In the genomic region with DNA sequence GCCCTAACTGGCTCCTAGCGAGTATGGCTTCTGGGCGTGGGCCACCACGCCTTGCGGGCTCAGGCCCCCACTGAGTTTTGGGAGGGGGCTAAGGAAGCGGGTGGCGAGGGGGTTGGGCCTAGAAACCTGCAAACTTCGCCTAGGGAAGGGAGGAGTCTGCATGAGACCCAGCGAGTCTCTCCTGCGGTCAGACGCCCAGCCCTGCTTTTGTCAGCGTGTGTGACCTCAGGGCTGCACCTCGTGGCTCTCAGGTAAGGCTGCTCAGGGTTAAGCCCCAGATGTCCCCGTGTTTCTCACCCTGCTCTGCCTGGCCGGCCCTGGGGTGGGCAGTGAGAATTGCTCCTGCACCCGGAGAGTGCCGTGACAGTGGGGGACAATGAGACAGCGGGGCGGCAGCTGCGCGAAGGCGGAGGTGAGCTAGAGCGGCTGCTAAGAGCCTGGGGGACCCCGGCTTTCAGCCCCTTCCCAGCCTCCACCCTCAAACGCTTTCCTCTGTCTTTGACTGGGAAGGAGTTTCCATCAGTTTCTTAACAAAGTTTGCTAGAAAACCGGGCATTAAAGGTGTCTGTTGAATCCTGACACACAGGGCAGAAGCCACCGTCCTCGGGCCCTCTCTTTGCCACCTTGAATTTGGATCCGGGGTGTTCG, we compare ENCODE assay signal across 8 mouse cellular contexts. TPM values are rescaled to one million over a fixed set of nuclear protein-coding genes. Genes with fewer than 3 reads are reported as not detected.
DNase-seq lines count a peak whose midpoint lies in the region; ATAC-seq and TF ChIP-seq lines count a peak whose summit lies in the region.

A gene (plus strand): TSS at position 145 of the 648 bp plus-strand sequence.

- TF ChIP-seq CTCF in lung, adult 2 months (IDR thresholded peaks at IDR 0.05; ENCODE audit: insufficient read depth, low read length) = no peak

- no peaks in the 10 kb centered on the region for H3K36me3 ChIP-seq in forebrain, embryonic 14.5 days (ENCODE audit: control insufficient read depth, insufficient read depth, low read length)
- no peaks in the 10 kb centered on the region for H3K36me3 ChIP-seq in liver, embryonic 13.5 days
- no peaks in the 10 kb centered on the region for H3K36me3 ChIP-seq in stomach, embryonic 16.5 days (ENCODE audit: control insufficient read depth, insufficient read depth, low read length)

- no peak for DNase-seq in lung, adult 2 months
- DNase-seq in lung, postnatal 10 days = no peak
- no peak for DNase-seq in forebrain, embryonic 14.5 days (ENCODE audit: low spot score)
- DNase-seq in liver, embryonic 13.5 days = no peak
- DNase-seq in cerebellum, adult 8-10 months = no peak
- DNase-seq in natural killer cell, adult 2 months (ENCODE audit: low spot score in 2 of 2) = no peak
- DNase-seq in heart, adult 18-20 months = no peak

- H3K4me2 ChIP-seq in forebrain, embryonic 14.5 days (ENCODE audit: low read length) = peak within 1 kb of the TSS; percentile 50
- peak within 1 kb of the TSS; percentile 52 for H3K4me2 ChIP-seq in liver, embryonic 13.5 days
- peak within 1 kb of the TSS; percentile 53 for H3K4me2 ChIP-seq in stomach, embryonic 16.5 days (ENCODE audit: low read depth, low read length)

- no peak within 1 kb of the TSS for H3K27ac ChIP-seq in forebrain, embryonic 14.5 days (ENCODE audit: low read depth, low read length)
- H3K27ac ChIP-seq in liver, embryonic 13.5 days = no peak within 1 kb of the TSS
- H3K27ac ChIP-seq in stomach, embryonic 16.5 days (ENCODE audit: low read length) = no peak within 1 kb of the TSS

- H3K9me3 ChIP-seq in forebrain, embryonic 14.5 days (replicated peaks; ENCODE audit: control insufficient read depth, low read length) = no peaks in the 10 kb centered on the region
- no peaks in the 10 kb centered on the region for H3K9me3 ChIP-seq in liver, embryonic 13.5 days (replicated peaks)
- H3K9me3 ChIP-seq in stomach, embryonic 16.5 days (replicated peaks; ENCODE audit: control insufficient read depth, low read length) = no peaks in the 10 kb centered on the region

- WGBS in lung, adult 2 months = 25% methylated on average over 29 of the region's 29 CpGs
- 5% methylated on average over 29 of the region's 29 CpGs for WGBS in forebrain, embryonic 14.5 days
- 2% methylated on average over 29 of the region's 29 CpGs for WGBS in liver, embryonic 13.5 days (ENCODE audit: insufficient replicate concordance)
- 11% methylated on average over 29 of the region's 29 CpGs for WGBS in stomach, embryonic 16.5 days

- peak within 1 kb of the TSS; percentile 24 for H3K4me3 ChIP-seq in lung, adult 2 months (replicated peaks; ENCODE audit: extremely low read depth, low read depth, low read length)
- peak within 1 kb of the TSS; percentile 21 for H3K4me3 ChIP-seq in forebrain, embryonic 14.5 days (ENCODE audit: low read depth, low read length)
- peak within 1 kb of the TSS; percentile 25 for H3K4me3 ChIP-seq in liver, embryonic 13.5 days (replicated peaks)
- peak within 1 kb of the TSS; percentile 36 for H3K4me3 ChIP-seq in stomach, embryonic 16.5 days (replicated peaks; ENCODE audit: low read length)

- ATAC-seq in forebrain, embryonic 14.5 days = 0 out of 2 replicates have a peak, but pooled peaks have one; percentile 13
- ATAC-seq in liver, embryonic 13.5 days (ENCODE audit: low read depth) = no peak
- ATAC-seq in stomach, embryonic 16.5 days (ENCODE audit: insufficient read depth, low FRiP score) = no peak

- H3K27me3 ChIP-seq in forebrain, embryonic 14.5 days (replicated peaks; ENCODE audit: control insufficient read depth, insufficient read depth, low read length) = peaks cover 33% of the 10 kb centered on the region
- H3K27me3 ChIP-seq in liver, embryonic 13.5 days = peaks cover 34% of the 10 kb centered on the region
- peaks cover 14% of the 10 kb centered on the region for H3K27me3 ChIP-seq in stomach, embryonic 16.5 days (ENCODE audit: control insufficient read depth, insufficient read depth, low read length)

- TF ChIP-seq POLR2A in lung, adult 2 months (IDR thresholded peaks at IDR 0.05; ENCODE audit: borderline replicate concordance, extremely low read depth, low read depth, low read length) = no peak

- H3K9ac ChIP-seq in forebrain, embryonic 14.5 days (ENCODE audit: low read length) = peak within 1 kb of the TSS; percentile 50
- H3K9ac ChIP-seq in liver, embryonic 13.5 days = no peak within 1 kb of the TSS
- H3K9ac ChIP-seq in stomach, embryonic 16.5 days (ENCODE audit: low read length) = peak within 1 kb of the TSS; percentile 36; the same call in 1 of the 2 replicates

- H3K4me1 ChIP-seq in lung, adult 2 months (ENCODE audit: control insufficient read depth, insufficient read depth, low read length) = no peaks in the 10 kb centered on the region; the same call in 1 of the 2 replicates
- peaks cover 9% of the 10 kb centered on the region; the same call in 1 of the 2 replicates for H3K4me1 ChIP-seq in forebrain, embryonic 14.5 days (ENCODE audit: control insufficient read depth, insufficient read depth, low read length)
- H3K4me1 ChIP-seq in liver, embryonic 13.5 days (replicated peaks) = peaks cover 4% of the 10 kb centered on the region; the same call in 1 of the 2 replicates
- 0 out of 2 replicates have a peak, but pooled peaks cover 7% of the 10 kb centered on the region for H3K4me1 ChIP-seq in stomach, embryonic 16.5 days (ENCODE audit: control insufficient read depth, insufficient read depth, low read length)

RNA-seq across cellular contexts. Expression of the gene that starts here (rescaled TPM):
- 0.03 and 0.13 TPM in 2 replicates for polyA plus RNA-seq in lung, adult 2 months (2012; rRNA removed)
- polyA plus RNA-seq in forebrain, embryonic 14.5 days (2014; fragmentation: Nextera tagmentation; extraction: Ambion mirVana) = 0.14 TPM in 1 of 2 replicates, not detected in the other
- not detected in 2 replicates for polyA plus RNA-seq in liver, embryonic 13.5 days (2015; fragmentation: Nextera tagmentation; extraction: Ambion mirVana)
- polyA plus RNA-seq in stomach, embryonic 16.5 days (2015; fragmentation: Nextera tagmentation; extraction: Ambion mirVana) = 0.14 TPM in 1 of 2 replicates, not detected in the other
- total RNA-seq in heart, adult 18-20 months (2021) = under 1 TPM in 1 of 2 experiments, not detected in 1; 0.07 TPM

Comparison
In these comparisons a context has a peak if more than half of its experiments do, and no peak if none do; other contexts are left out.
1. Peak in ATAC-seq, H3K4me3 ChIP-seq, H3K9ac ChIP-seq and H3K4me2 ChIP-seq in forebrain, embryonic 14.5 days; RNA of the gene not detected or under 1 TPM.